Mouse (Mus musculus): ENCODE measurements around the gene Taar7a. TPM values are rescaled to one million over a fixed set of nuclear protein-coding genes. Genes with fewer than 3 reads are reported as not detected.

Taar7a gene
- polyA plus RNA-seq, 1 experiment from 2014 or later = not detected

DNA sequence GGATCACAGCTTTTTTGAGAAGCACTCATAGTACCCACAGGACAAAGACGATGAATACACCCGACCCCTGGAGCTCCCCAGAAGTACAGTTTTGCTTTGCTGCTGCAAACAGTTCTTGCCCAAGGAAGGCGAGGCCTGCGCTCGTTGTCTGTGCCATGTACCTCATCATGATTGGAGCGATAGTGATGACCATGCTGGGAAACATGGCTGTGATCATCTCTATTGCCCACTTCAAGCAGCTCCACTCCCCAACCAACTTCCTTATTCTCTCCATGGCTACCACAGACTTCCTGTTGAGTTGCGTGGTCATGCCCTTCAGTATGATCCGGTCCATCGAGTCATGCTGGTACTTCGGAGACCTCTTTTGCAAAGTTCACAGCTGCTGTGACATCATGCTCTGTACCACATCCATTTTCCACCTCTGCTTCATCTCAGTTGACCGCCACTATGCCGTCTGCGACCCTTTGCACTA is 32.8 kb downstream of the Taar7a start, which contains the start of gene Taar4:
Gene Taar4, plus strand, starts transcription at position 51 of the 472 bp plus-strand sequence.
- no peak within 1 kb of the TSS for H3K9ac ChIP-seq (replicated peaks; ENCODE audit: low read depth, low read length)
- H3K4me1 ChIP-seq (ENCODE audit: control insufficient read depth, insufficient read depth, low read length) = no peaks in the 10 kb centered on the region
- peak within 1 kb of the TSS; percentile 48; the same call in 1 of the 2 replicates for H3K27ac ChIP-seq (ENCODE audit: low read length)
- H3K9me3 ChIP-seq (ENCODE audit: control insufficient read depth, low read depth, low read length) = no peaks in the 10 kb centered on the region
- no peaks in the 10 kb centered on the region for H3K36me3 ChIP-seq (ENCODE audit: control insufficient read depth, insufficient read depth, low read length)
- no peak within 1 kb of the TSS for H3K4me3 ChIP-seq (ENCODE audit: low read depth, low read length)
- ATAC-seq (ENCODE audit: insufficient number of reproducible peaks, insufficient read depth, low FRiP score, low read depth) = no peak
- 97% methylated on average over 13 of the region's 13 CpGs for WGBS
- H3K4me2 ChIP-seq (replicated peaks; ENCODE audit: low read depth, low read length) = no peak within 1 kb of the TSS
- H3K27me3 ChIP-seq (ENCODE audit: control insufficient read depth, insufficient read depth, low read length) = no peaks in the 10 kb centered on the region

DNA sequence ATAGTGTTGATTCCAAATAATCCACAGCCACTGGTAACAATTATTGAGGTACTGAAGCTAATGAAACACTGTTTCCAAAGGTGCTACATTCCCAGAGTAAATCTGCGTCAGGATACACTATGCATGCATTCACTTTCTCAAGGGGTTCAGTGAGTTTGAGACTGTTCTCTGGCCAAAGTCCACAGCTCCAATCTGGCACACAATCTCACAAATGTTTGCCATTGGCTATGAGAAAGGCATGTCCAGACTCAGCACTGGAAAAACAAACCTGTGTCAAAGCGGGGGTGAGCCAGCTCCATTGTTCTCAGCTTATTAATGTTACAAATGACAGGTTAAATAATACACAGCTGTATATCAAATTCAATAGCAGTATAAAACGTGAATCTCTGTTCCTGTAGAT is 34.2 kb downstream of the Taar7a start:
- no peak overlapping the region for H3K4me2 ChIP-seq (replicated peaks; ENCODE audit: low read depth, low read length)
- H3K27me3 ChIP-seq (ENCODE audit: control insufficient read depth, insufficient read depth, low read length) = no peaks in the 10 kb centered on the region
- no peak overlapping the region for H3K9ac ChIP-seq (replicated peaks; ENCODE audit: low read depth, low read length)
- peak overlapping the region; percentile 48; the same call in 1 of the 2 replicates for H3K27ac ChIP-seq (ENCODE audit: low read length)
- 48% methylated on average over 3 of the region's 3 CpGs for WGBS
- no peaks in the 10 kb centered on the region for H3K36me3 ChIP-seq (ENCODE audit: control insufficient read depth, insufficient read depth, low read length)
- no peaks in the 10 kb centered on the region for H3K4me1 ChIP-seq (ENCODE audit: control insufficient read depth, insufficient read depth, low read length)
- no peak overlapping the region for H3K4me3 ChIP-seq (ENCODE audit: low read depth, low read length)
- ATAC-seq (ENCODE audit: insufficient number of reproducible peaks, insufficient read depth, low FRiP score, low read depth) = peak; percentile 74
- no peaks in the 10 kb centered on the region for H3K9me3 ChIP-seq (ENCODE audit: control insufficient read depth, low read depth, low read length)

DNA sequence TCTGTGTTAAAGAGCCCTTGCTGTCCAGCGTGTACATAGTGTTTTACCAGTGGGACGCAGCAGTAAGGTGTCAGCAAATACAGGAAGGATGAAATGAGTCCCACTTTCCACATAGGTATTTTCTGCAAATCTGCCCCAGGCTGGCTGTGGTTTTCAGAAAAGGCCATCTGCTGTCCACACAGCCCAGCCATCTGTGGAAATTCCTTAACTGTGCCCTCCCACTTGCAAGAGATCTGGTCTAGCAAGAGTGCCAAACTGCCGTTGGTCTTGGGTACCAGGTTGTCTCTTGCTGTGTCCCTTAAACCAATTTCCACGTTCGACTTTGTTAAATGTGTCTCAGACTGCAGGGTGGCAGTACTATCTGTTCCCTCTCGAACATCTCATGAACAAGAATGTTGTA is 41.6 kb downstream of the Taar7a start:
- H3K36me3 ChIP-seq (ENCODE audit: control insufficient read depth, insufficient read depth, low read length) = no peaks in the 10 kb centered on the region
- H3K27ac ChIP-seq (ENCODE audit: low read length) = no peak overlapping the region
- peaks cover 4% of the 10 kb centered on the region; the same call in 1 of the 2 replicates for H3K4me1 ChIP-seq (ENCODE audit: control insufficient read depth, insufficient read depth, low read length)
- no peaks in the 10 kb centered on the region for H3K27me3 ChIP-seq (ENCODE audit: control insufficient read depth, insufficient read depth, low read length)
- no peak overlapping the region for H3K4me3 ChIP-seq (ENCODE audit: low read depth, low read length)
- H3K4me2 ChIP-seq (replicated peaks; ENCODE audit: low read depth, low read length) = no peak overlapping the region
- no peak overlapping the region for H3K9ac ChIP-seq (replicated peaks; ENCODE audit: low read depth, low read length)
- WGBS = 76% methylated on average over 6 of the region's 6 CpGs
- ATAC-seq (ENCODE audit: insufficient number of reproducible peaks, insufficient read depth, low FRiP score, low read depth) = no peak
- H3K9me3 ChIP-seq (ENCODE audit: control insufficient read depth, low read depth, low read length) = no peaks in the 10 kb centered on the region

DNA sequence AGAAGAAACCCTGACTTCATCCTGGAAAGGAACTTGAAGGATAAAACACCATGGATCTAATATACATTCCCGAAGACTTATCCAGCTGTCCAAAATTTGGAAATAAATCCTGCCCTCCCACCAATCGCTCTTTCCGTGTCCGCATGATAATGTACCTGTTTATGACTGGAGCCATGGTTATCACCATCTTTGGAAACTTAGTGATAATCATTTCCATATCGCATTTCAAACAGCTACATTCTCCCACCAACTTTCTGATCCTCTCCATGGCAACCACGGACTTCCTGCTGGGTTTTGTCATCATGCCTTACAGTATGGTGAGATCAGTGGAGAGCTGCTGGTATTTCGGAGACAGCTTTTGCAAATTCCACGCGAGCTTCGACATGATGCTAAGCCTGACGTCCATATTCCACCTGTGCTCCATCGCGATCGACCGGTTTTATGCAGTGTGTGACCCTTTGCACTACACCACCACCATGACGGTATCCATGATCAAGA is 43.7 kb downstream of the Taar7a start, which contains the start of gene Taar3:
Gene Taar3, plus strand, starts transcription at position 51 of the 498 bp plus-strand sequence.
- H3K36me3 ChIP-seq (ENCODE audit: control insufficient read depth, insufficient read depth, low read length) = no peaks in the 10 kb centered on the region
- no peak within 1 kb of the TSS for H3K4me3 ChIP-seq (ENCODE audit: low read depth, low read length)
- no peaks in the 10 kb centered on the region for H3K9me3 ChIP-seq (ENCODE audit: control insufficient read depth, low read depth, low read length)
- H3K4me2 ChIP-seq (replicated peaks; ENCODE audit: low read depth, low read length) = no peak within 1 kb of the TSS
- no peaks in the 10 kb centered on the region for H3K27me3 ChIP-seq (ENCODE audit: control insufficient read depth, insufficient read depth, low read length)
- H3K9ac ChIP-seq (replicated peaks; ENCODE audit: low read depth, low read length) = no peak within 1 kb of the TSS
- peaks cover 4% of the 10 kb centered on the region; the same call in 1 of the 2 replicates for H3K4me1 ChIP-seq (ENCODE audit: control insufficient read depth, insufficient read depth, low read length)
- 82% methylated on average over 16 of the region's 16 CpGs for WGBS
- no peak within 1 kb of the TSS for H3K27ac ChIP-seq (ENCODE audit: low read length)
- no peak for ATAC-seq (ENCODE audit: insufficient number of reproducible peaks, insufficient read depth, low FRiP score, low read depth)

GRCm38 (mm10) chr10:23948026-23948425 is 45.3 kb downstream of the Taar7a start:
- no peaks in the 10 kb centered on the region for H3K9me3 ChIP-seq (ENCODE audit: control insufficient read depth, low read depth, low read length)
- H3K4me3 ChIP-seq (ENCODE audit: low read depth, low read length) = no peak overlapping the region
- no peaks in the 10 kb centered on the region for H3K27me3 ChIP-seq (ENCODE audit: control insufficient read depth, insufficient read depth, low read length)
- H3K36me3 ChIP-seq (ENCODE audit: control insufficient read depth, insufficient read depth, low read length) = no peaks in the 10 kb centered on the region
- no peak overlapping the region for H3K9ac ChIP-seq (replicated peaks; ENCODE audit: low read depth, low read length)
- H3K27ac ChIP-seq (ENCODE audit: low read length) = no peak overlapping the region
- 53% methylated on average over 7 of the region's 7 CpGs for WGBS
- ATAC-seq (ENCODE audit: insufficient number of reproducible peaks, insufficient read depth, low FRiP score, low read depth) = no peak
- no peak overlapping the region for H3K4me2 ChIP-seq (replicated peaks; ENCODE audit: low read depth, low read length)
- peaks cover 4% of the 10 kb centered on the region; the same call in 1 of the 2 replicates for H3K4me1 ChIP-seq (ENCODE audit: control insufficient read depth, insufficient read depth, low read length)

DNA sequence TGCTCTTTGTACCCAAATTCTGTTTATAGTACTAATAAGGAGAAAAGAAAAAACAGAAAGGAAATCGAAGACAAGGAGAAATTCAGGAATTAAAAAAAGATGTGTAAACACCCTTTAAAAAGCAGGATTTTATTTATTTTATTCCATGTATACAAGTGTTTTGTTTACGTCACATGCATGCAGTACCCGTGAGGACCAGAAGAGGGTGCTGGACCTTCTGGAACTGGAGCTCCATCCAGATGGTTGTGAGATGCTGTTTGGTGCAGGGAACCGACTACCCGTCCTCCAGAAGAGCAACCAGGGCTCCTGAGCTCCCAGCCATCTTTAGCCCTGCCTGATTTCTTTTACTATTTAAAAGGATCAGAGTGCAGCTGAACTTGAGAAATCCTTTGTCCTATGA is 50.8 kb downstream of the Taar7a start:
- Histone ChIP-seq H3K27ac (ENCODE audit: low read length) (no peak overlapping the region), H3K9ac (replicated peaks; ENCODE audit: low read depth, low read length) (no peak overlapping the region), H3K36me3 (ENCODE audit: control insufficient read depth, insufficient read depth, low read length) (no peaks in the 10 kb centered on the region), H3K4me2 (replicated peaks; ENCODE audit: low read depth, low read length) (no peak overlapping the region), H3K4me1 (ENCODE audit: control insufficient read depth, insufficient read depth, low read length) (no peaks in the 10 kb centered on the region), H3K27me3 (ENCODE audit: control insufficient read depth, insufficient read depth, low read length) (no peaks in the 10 kb centered on the region), H3K4me3 (ENCODE audit: low read depth, low read length) (no peak overlapping the region), H3K9me3 (ENCODE audit: control insufficient read depth, low read depth, low read length) (no peaks in the 10 kb centered on the region)
- WGBS = 82% methylated on average over 5 of the region's 5 CpGs
- ATAC-seq (ENCODE audit: insufficient number of reproducible peaks, insufficient read depth, low FRiP score, low read depth) = no peak

Other genes starting within 250 kb of the Taar7a start
- 247 and 248 TPM in 2 replicates for gene Rps12, start 206.2 kb downstream of the Taar7a start, polyA plus RNA-seq (2014; fragmentation: Nextera tagmentation; extraction: Ambion mirVana)
- gene Slc18b1, start 196.5 kb downstream of the Taar7a start, polyA plus RNA-seq (2014; fragmentation: Nextera tagmentation; extraction: Ambion mirVana) = 17.3 and 23.7 TPM in 2 replicates
- 0.27 TPM in 1 of 2 replicates, not detected in the other for gene Vnn3, start 142.0 kb downstream of the Taar7a start, polyA plus RNA-seq (2014; fragmentation: Nextera tagmentation; extraction: Ambion mirVana)
- gene Vnn1, start 98.8 kb downstream of the Taar7a start, polyA plus RNA-seq (2014; fragmentation: Nextera tagmentation; extraction: Ambion mirVana) = 1.9 and 2.5 TPM in 2 replicates
- not detected in 2 replicates for gene Taar1, start 73.1 kb downstream of the Taar7a start, polyA plus RNA-seq (2014; fragmentation: Nextera tagmentation; extraction: Ambion mirVana)
- not detected in 2 replicates for gene Taar2, start 54.9 kb downstream of the Taar7a start, polyA plus RNA-seq (2014; fragmentation: Nextera tagmentation; extraction: Ambion mirVana)
- gene Taar3, start 43.9 kb downstream of the Taar7a start, polyA plus RNA-seq (2014; fragmentation: Nextera tagmentation; extraction: Ambion mirVana) = not detected in 2 replicates
- gene Taar4, start 33.0 kb downstream of the Taar7a start, polyA plus RNA-seq (2014; fragmentation: Nextera tagmentation; extraction: Ambion mirVana) = not detected in 2 replicates
- not detected in 2 replicates for gene Taar5, start 22.8 kb downstream of the Taar7a start, polyA plus RNA-seq (2014; fragmentation: Nextera tagmentation; extraction: Ambion mirVana)
- not detected in 2 replicates for gene Taar6, start 7.8 kb downstream of the Taar7a start, polyA plus RNA-seq (2014; fragmentation: Nextera tagmentation; extraction: Ambion mirVana)
- gene Taar7b, start 6.5 kb upstream of the Taar7a start, polyA plus RNA-seq (2014; fragmentation: Nextera tagmentation; extraction: Ambion mirVana) = not detected in 2 replicates
- gene Taar7d, start 33.7 kb upstream of the Taar7a start, polyA plus RNA-seq (2014; fragmentation: Nextera tagmentation; extraction: Ambion mirVana) = not detected in 2 replicates
- gene Taar7e, start 44.1 kb upstream of the Taar7a start, polyA plus RNA-seq (2014; fragmentation: Nextera tagmentation; extraction: Ambion mirVana) = not detected in 2 replicates
- gene Taar7f, start 56.0 kb upstream of the Taar7a start, polyA plus RNA-seq (2014; fragmentation: Nextera tagmentation; extraction: Ambion mirVana) = not detected in 2 replicates
- gene Taar8a, start 83.0 kb upstream of the Taar7a start, polyA plus RNA-seq (2014; fragmentation: Nextera tagmentation; extraction: Ambion mirVana) = not detected in 2 replicates
- not detected in 2 replicates for gene Taar8b, start 98.8 kb upstream of the Taar7a start, polyA plus RNA-seq (2014; fragmentation: Nextera tagmentation; extraction: Ambion mirVana)
- gene Taar8c, start 108.4 kb upstream of the Taar7a start, polyA plus RNA-seq (2014; fragmentation: Nextera tagmentation; extraction: Ambion mirVana) = not detected in 2 replicates
- gene Taar9, start 116.1 kb upstream of the Taar7a start, polyA plus RNA-seq (2014; fragmentation: Nextera tagmentation; extraction: Ambion mirVana) = not detected in 2 replicates
- 93.1 and 93.2 TPM in 2 replicates for gene Stx7, start 155.8 kb upstream of the Taar7a start, polyA plus RNA-seq (2014; fragmentation: Nextera tagmentation; extraction: Ambion mirVana)
- 11.2 and 16.1 TPM in 2 replicates for gene Moxd1, start 230.0 kb upstream of the Taar7a start, polyA plus RNA-seq (2014; fragmentation: Nextera tagmentation; extraction: Ambion mirVana)